Mouse (Mus musculus): ENCODE measurements at regions not wholly inside any gene's neighbourhood (a gene's known extent, or its start where the extent isn't known, plus 50 kb on each side); places are given as distances from the start of the nearest gene placed in this dataset.

- no peak for DNase-seq (ENCODE audit: low spot score)
Measured at GRCm38 (mm10) chr17:52448701-52449100, 153.8 kb upstream of the Kcnh8 start.

- DNase-seq (ENCODE audit: low spot score), result no peak
Measured at GRCm38 (mm10) chr17:52459303-52459996, 143.1 kb upstream of the Kcnh8 start.

GRCm38 (mm10) chr17:52459997-52460387 is 142.5 kb upstream of the Kcnh8 start:
- DNase-seq (ENCODE audit: low spot score), result no peak

GRCm38 (mm10) chr17:52461264-52461663 is 141.2 kb upstream of the Kcnh8 start:
- DNase-seq (ENCODE audit: low spot score), result no peak

GRCm38 (mm10) chr17:52461709-52462141 is 140.8 kb upstream of the Kcnh8 start:
- DNase-seq (ENCODE audit: low spot score), result peak; percentile 35

- DNase-seq (ENCODE audit: low spot score), result no peak
Measured at GRCm38 (mm10) chr17:52462361-52462760, 140.1 kb upstream of the Kcnh8 start.

- no peak for DNase-seq (ENCODE audit: low spot score)
Measured at GRCm38 (mm10) chr17:52468464-52468863, 134.0 kb upstream of the Kcnh8 start.

GRCm38 (mm10) chr17:52479327-52480086 is 123.0 kb upstream of the Kcnh8 start:
- DNase-seq (ENCODE audit: low spot score), result no peak

- DNase-seq (ENCODE audit: low spot score), result no peak
Measured at GRCm38 (mm10) chr17:52480087-52480638, 122.3 kb upstream of the Kcnh8 start.

GRCm38 (mm10) chr17:52506760-52507159 is 95.7 kb upstream of the Kcnh8 start:
- DNase-seq (ENCODE audit: low spot score), result no peak

GRCm38 (mm10) chr17:52530260-52530659 is 72.2 kb upstream of the Kcnh8 start:
- DNase-seq (ENCODE audit: low spot score), result no peak

Measured in layer of hippocampus, adult 9-10 months (tissue).